Mouse (Mus musculus) kidney, adult 2 months (tissue): ENCODE measurements around the gene Fkbp7.

Experiments used
- CTCF ChIP-seq: fragments of 200-500 bp; conservative IDR thresholded peaks from 2 replicates; pipeline ENCODE4 v1.5.1; 2011; ENCODE audit warnings: low read depth, mild to moderate bottlenecking, control low read depth, low read length, moderate library complexity, mixed read lengths; ENCODE audit not compliant: insufficient read depth, insufficient read length
- POLR2A ChIP-seq: fragments of 200-500 bp; IDR thresholded peaks from one replicate; pipeline ENCODE4 v1.6.1; 2011; ENCODE audit warnings: low read depth, low read length, control low read depth

DNA sequence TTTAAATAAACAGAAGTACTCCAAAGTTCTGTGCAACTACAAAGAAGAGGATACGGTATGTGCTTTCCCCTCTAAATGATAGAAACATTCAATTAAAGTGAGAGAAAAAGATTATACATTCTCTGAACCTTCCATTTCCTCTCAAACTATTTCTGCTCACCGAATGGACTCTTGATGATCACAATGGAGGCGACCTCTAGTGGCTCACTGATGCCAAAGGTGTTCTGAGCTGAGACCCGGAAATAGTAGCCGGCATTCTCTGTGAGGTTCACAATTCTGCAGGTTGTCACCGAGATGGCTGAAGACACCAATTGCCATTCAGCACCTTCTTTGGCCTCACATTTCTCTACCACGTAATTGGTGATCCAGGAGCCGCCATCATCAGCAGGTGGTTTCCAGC lies 42.1 kb upstream of the Fkbp7 start:
- TF ChIP-seq POLR2A (no peak), CTCF (no peak)
